ENCODE assay signal across 20 mouse cellular contexts in genomic region chr13:115082339-115082738, GRCm38 (mm10).
"Had no signal": no experiment of that assay in that cellular context is flagged by ENCODE, and none has a peak within 500 bp of the region (broad histone marks: within the 10 kb centered on the region; RNA-seq: fewer than 3 reads in every experiment).

No protein-coding gene starts in this region.

- H3K27ac ChIP-seq: midbrain, embryonic 10.5 days; midbrain, embryonic 12.5 days; neural tube, embryonic 13.5 days; neural tube, embryonic 15.5 days; stomach, embryonic 15.5 days had no signal

- H3K9me3 ChIP-seq: midbrain, embryonic 10.5 days; midbrain, embryonic 12.5 days; neural tube, embryonic 13.5 days; neural tube, embryonic 15.5 days; stomach, embryonic 15.5 days had no signal

- H3K27me3 ChIP-seq: midbrain, embryonic 12.5 days; neural tube, embryonic 13.5 days; neural tube, embryonic 15.5 days; stomach, embryonic 15.5 days had no signal

- H3K4me1 ChIP-seq: midbrain, embryonic 10.5 days; midbrain, embryonic 12.5 days; neural tube, embryonic 15.5 days had no signal

- H3K4me2 ChIP-seq: lung, embryonic 14.5 days; midbrain, embryonic 12.5 days; neural tube, embryonic 13.5 days; neural tube, embryonic 15.5 days; stomach, embryonic 15.5 days had no signal

- H3K9ac ChIP-seq: lung, embryonic 14.5 days; midbrain, embryonic 12.5 days; neural tube, embryonic 13.5 days; neural tube, embryonic 15.5 days; stomach, embryonic 15.5 days had no signal

- ATAC-seq: midbrain, embryonic 16.5 days had no signal

- DNase-seq: lung, adult 18-20 months; lung, embryonic 14.5 days; lung, postnatal 10 days; lung, postnatal 4 days; midbrain, embryonic 14.5 days; retina, postnatal 1 day; right cerebral cortex, adult 18-20 months; right cerebral cortex, postnatal 25 days; right cerebral cortex, postnatal 4 days; spleen, adult 18-20 months; thymus, adult 18-20 months; thymus, postnatal 14 days; thymus, postnatal 36 days had no signal

- H3K36me3 ChIP-seq: stomach, embryonic 15.5 days had no signal

- H3K4me3 ChIP-seq: midbrain, embryonic 10.5 days; midbrain, embryonic 12.5 days; myocyte; neural tube, embryonic 13.5 days; neural tube, embryonic 15.5 days; stomach, embryonic 15.5 days had no signal
